Mouse (Mus musculus) lung, adult 2 months (tissue): ENCODE measurements around the gene Olfr557.

ENCODE experiments used
- CTCF ChIP-seq: fragments of 200-500 bp; IDR thresholded peaks from 2 replicates; pipeline ENCODE4 v1.5.1; 2011; ENCODE audit warnings: mild to moderate bottlenecking, low read length, control low read depth; ENCODE audit not compliant: insufficient read depth
- POLR2A ChIP-seq: fragments of 200-500 bp; IDR thresholded peaks from 2 replicates; pipeline ENCODE4 v1.6.1; 2011; ENCODE audit warnings: low read depth, mild to moderate bottlenecking, control low read depth, low read length, borderline replicate concordance; ENCODE audit errors: extremely low read depth

DNA sequence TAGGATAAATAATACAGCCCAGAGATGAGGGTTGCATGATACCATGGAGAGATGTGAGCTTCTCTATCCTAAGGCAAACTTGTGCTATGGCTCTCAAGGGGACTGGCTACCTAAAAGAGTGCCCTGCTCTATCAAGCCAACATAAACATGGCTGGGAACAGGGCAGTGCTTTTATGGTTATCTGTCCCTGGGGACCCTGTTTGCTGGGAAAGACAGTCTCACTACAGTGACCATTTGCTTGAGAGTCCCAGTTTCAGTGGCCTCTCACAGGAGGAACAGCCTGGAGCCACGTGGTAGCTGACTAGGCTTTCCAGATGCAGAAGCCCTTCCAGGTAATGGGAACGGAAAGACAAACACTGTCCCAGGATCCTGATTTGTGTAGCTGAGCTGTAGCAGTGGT is 42.0 kb downstream of the Olfr557 start:
- TF ChIP-seq POLR2A: no peak
- TF ChIP-seq CTCF: no peak
